Mouse (Mus musculus): ENCODE results near the gene Tmem8b. TPM values are rescaled to one million over a fixed set of nuclear protein-coding genes. Genes with fewer than 3 reads are reported as not detected.
A peak's percentile ranks its signal among the peaks of the same experiment; 100 is the strongest.

Tmem8b gene
- polyA plus RNA-seq, 1 experiment from 2014 or later, result 2.7 TPM

GRCm38 (mm10) chr4:43695249-43695671 lies 26.5 kb downstream of the Tmem8b start:
- ATAC-seq (ENCODE audit: low read depth) (no peak), DNase-seq (ENCODE audit: low spot score) (peak; percentile 16)
- WGBS, result 27% methylated on average over 9 of the region's 9 CpGs
- no peak overlapping the region for H3K9ac ChIP-seq (ENCODE audit: low read depth, low read length)
- H3K27ac ChIP-seq (replicated peaks; ENCODE audit: low read depth, low read length), result no peak overlapping the region
- no peaks in the 10 kb centered on the region for H3K9me3 ChIP-seq (ENCODE audit: control insufficient read depth, low read length)
- H3K36me3 ChIP-seq (ENCODE audit: control insufficient read depth, insufficient read depth, low read length), result peaks cover 1% of the 10 kb centered on the region; the same call in 1 of the 2 replicates
- no peaks in the 10 kb centered on the region for H3K27me3 ChIP-seq (replicated peaks; ENCODE audit: control insufficient read depth, insufficient read depth, low read length)
- H3K4me2 ChIP-seq (ENCODE audit: low read depth, low read length), result no peak overlapping the region
- no peak overlapping the region for H3K4me3 ChIP-seq (ENCODE audit: low read depth, low read length)
- no peaks in the 10 kb centered on the region for H3K4me1 ChIP-seq (ENCODE audit: control insufficient read depth, insufficient read depth, low read length)

- Histone ChIP-seq H3K4me3 (ENCODE audit: low read depth, low read length) (no peak overlapping the region), H3K4me2 (ENCODE audit: low read depth, low read length) (no peak overlapping the region), H3K9me3 (ENCODE audit: control insufficient read depth, low read length) (no peaks in the 10 kb centered on the region), H3K27ac (replicated peaks; ENCODE audit: low read depth, low read length) (no peak overlapping the region), H3K36me3 (ENCODE audit: control insufficient read depth, insufficient read depth, low read length) (no peaks in the 10 kb centered on the region), H3K4me1 (ENCODE audit: control insufficient read depth, insufficient read depth, low read length) (no peaks in the 10 kb centered on the region), H3K27me3 (replicated peaks; ENCODE audit: control insufficient read depth, insufficient read depth, low read length) (no peaks in the 10 kb centered on the region), H3K9ac (ENCODE audit: low read depth, low read length) (no peak overlapping the region)
- DNase-seq (ENCODE audit: low spot score), result no peak
- 89% methylated on average over 13 of the region's 13 CpGs for WGBS
- no peak for ATAC-seq (ENCODE audit: low read depth)
These were observed 27.8 kb downstream of the Tmem8b start for GRCm38 (mm10) chr4:43696561-43696960.

DNA sequence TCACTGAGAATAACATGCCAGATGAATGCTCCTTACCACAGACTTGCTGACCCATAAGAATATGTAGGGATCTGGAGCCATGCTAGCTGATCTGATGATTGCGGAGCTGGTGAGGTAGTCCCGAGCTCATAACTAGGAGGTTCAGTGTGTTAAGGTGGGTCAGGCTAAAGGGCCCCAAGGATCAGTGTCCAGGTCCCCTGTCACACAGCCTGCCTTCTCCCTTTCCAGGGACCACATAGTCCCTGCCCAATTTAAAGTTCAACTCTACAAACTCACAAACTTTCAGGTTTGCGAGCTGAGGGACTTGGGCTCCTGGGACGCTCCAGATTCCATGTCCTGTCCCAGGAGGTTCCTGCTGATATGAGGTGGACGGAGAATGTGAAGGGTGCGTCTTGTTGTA lies 31.9 kb downstream of the Tmem8b start, which contains the start of gene Olfr70:
Olfr70 (minus strand) TSS at position 101 of the 400 bp plus-strand sequence.
- Histone ChIP-seq H3K4me1 (ENCODE audit: control insufficient read depth, insufficient read depth, low read length) (no peaks in the 10 kb centered on the region), H3K36me3 (ENCODE audit: control insufficient read depth, insufficient read depth, low read length) (no peaks in the 10 kb centered on the region), H3K27me3 (replicated peaks; ENCODE audit: control insufficient read depth, insufficient read depth, low read length) (no peaks in the 10 kb centered on the region), H3K4me2 (ENCODE audit: low read depth, low read length) (no peak within 1 kb of the TSS), H3K4me3 (ENCODE audit: low read depth, low read length) (no peak within 1 kb of the TSS), H3K9ac (ENCODE audit: low read depth, low read length) (no peak within 1 kb of the TSS), H3K27ac (replicated peaks; ENCODE audit: low read depth, low read length) (no peak within 1 kb of the TSS), H3K9me3 (ENCODE audit: control insufficient read depth, low read length) (no peaks in the 10 kb centered on the region)
- WGBS, result 87% methylated on average over 6 of the region's 6 CpGs
- no peak for ATAC-seq (ENCODE audit: low read depth)
- no peak for DNase-seq (ENCODE audit: low spot score)

DNA sequence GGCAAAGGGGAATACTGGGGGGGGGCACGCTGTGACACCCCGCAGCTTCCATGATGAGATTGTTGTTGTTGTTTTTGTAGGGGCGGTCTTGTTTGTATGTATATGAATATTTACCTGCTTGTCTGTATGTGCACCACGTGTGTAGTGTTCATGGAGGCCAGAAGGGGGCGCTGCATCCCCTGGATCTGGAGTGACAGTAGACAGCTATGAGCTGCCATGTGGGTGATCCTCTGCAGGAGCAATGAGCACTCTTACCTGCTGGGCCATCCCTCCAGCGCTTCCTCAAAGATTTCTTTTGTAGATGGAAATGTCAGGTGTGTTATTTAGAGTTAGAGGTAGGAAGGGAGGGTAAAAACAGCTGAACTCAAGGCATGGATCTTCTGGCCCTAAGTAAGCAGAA lies 34.7 kb downstream of the Tmem8b start:
- Histone ChIP-seq H3K4me1 (ENCODE audit: control insufficient read depth, insufficient read depth, low read length) (no peaks in the 10 kb centered on the region), H3K27me3 (replicated peaks; ENCODE audit: control insufficient read depth, insufficient read depth, low read length) (no peaks in the 10 kb centered on the region), H3K36me3 (ENCODE audit: control insufficient read depth, insufficient read depth, low read length) (no peaks in the 10 kb centered on the region), H3K9ac (ENCODE audit: low read depth, low read length) (no peak overlapping the region), H3K4me2 (ENCODE audit: low read depth, low read length) (no peak overlapping the region), H3K27ac (replicated peaks; ENCODE audit: low read depth, low read length) (no peak overlapping the region), H3K4me3 (ENCODE audit: low read depth, low read length) (no peak overlapping the region), H3K9me3 (ENCODE audit: control insufficient read depth, low read length) (no peaks in the 10 kb centered on the region)
- ATAC-seq (ENCODE audit: low read depth), result no peak
- WGBS, result 69% methylated on average over 6 of the region's 6 CpGs
- no peak for DNase-seq (ENCODE audit: low spot score)

DNA sequence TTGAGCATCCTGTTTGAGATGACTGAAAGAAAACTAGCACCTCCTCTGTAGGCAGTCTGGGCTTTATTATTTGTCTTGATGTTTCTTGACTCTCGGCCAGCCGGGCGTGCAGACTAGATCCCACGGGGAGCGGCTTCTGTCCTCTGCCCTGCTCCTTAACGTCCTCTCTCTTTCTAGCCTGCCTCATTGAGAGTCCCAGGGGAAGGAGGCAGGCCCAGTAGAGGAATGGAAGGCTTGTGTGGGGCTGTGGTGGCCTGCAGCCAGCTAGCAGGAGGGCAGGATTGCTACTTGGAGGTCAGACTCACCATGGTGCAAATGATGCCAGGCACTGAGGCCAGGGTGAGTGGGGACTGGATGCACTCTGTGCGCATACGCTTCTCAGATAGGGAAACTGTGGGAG lies 35.1 kb downstream of the Tmem8b start:
- H3K4me2 ChIP-seq (ENCODE audit: low read depth, low read length), result no peak overlapping the region
- no peaks in the 10 kb centered on the region for H3K36me3 ChIP-seq (ENCODE audit: control insufficient read depth, insufficient read depth, low read length)
- no peak for DNase-seq (ENCODE audit: low spot score)
- no peak for ATAC-seq (ENCODE audit: low read depth)
- H3K27me3 ChIP-seq (replicated peaks; ENCODE audit: control insufficient read depth, insufficient read depth, low read length), result no peaks in the 10 kb centered on the region
- no peaks in the 10 kb centered on the region for H3K4me1 ChIP-seq (ENCODE audit: control insufficient read depth, insufficient read depth, low read length)
- H3K9ac ChIP-seq (ENCODE audit: low read depth, low read length), result no peak overlapping the region
- no peaks in the 10 kb centered on the region for H3K9me3 ChIP-seq (ENCODE audit: control insufficient read depth, low read length)
- H3K4me3 ChIP-seq (ENCODE audit: low read depth, low read length), result no peak overlapping the region
- no peak overlapping the region for H3K27ac ChIP-seq (replicated peaks; ENCODE audit: low read depth, low read length)
- 88% methylated on average over 8 of the region's 8 CpGs for WGBS

GRCm38 (mm10) chr4:43705991-43706390 lies 37.2 kb downstream of the Tmem8b start:
- 82% methylated on average over 13 of the region's 13 CpGs for WGBS
- H3K27ac ChIP-seq (replicated peaks; ENCODE audit: low read depth, low read length), result no peak overlapping the region
- DNase-seq (ENCODE audit: low spot score), result no peak
- H3K4me1 ChIP-seq (ENCODE audit: control insufficient read depth, insufficient read depth, low read length), result no peaks in the 10 kb centered on the region
- no peaks in the 10 kb centered on the region for H3K36me3 ChIP-seq (ENCODE audit: control insufficient read depth, insufficient read depth, low read length)
- H3K9ac ChIP-seq (ENCODE audit: low read depth, low read length), result no peak overlapping the region
- no peak overlapping the region for H3K4me3 ChIP-seq (ENCODE audit: low read depth, low read length)
- H3K9me3 ChIP-seq (ENCODE audit: control insufficient read depth, low read length), result no peaks in the 10 kb centered on the region
- no peak for ATAC-seq (ENCODE audit: low read depth)
- H3K4me2 ChIP-seq (ENCODE audit: low read depth, low read length), result no peak overlapping the region
- no peaks in the 10 kb centered on the region for H3K27me3 ChIP-seq (replicated peaks; ENCODE audit: control insufficient read depth, insufficient read depth, low read length)

DNA sequence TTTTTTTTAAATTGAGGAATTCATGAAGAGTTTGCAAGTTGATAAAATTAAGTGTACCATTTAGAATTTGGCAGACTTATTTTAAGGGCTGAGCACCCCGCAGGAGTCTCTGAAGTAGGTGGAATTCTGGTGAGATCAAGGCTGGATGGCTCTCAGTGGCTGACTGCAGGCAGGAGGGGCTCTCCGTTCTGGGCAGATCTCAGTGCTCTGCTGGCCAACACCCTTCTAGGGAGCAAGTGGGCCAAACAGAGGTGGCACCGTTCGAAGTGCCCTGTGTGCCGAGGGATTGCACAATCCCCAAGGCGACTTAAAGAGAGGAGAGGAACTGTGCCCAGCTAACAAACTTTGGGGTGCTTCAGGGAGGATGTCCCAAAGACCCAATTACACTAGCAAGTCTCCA lies 41.1 kb downstream of the Tmem8b start, which contains the start of gene Olfr71:
Olfr71 (minus strand) TSS at position 387 of the 400 bp plus-strand sequence.
- WGBS, result 78% methylated on average over 6 of the region's 6 CpGs
- no peak for ATAC-seq (ENCODE audit: low read depth)
- Histone ChIP-seq H3K36me3 (ENCODE audit: control insufficient read depth, insufficient read depth, low read length) (no peaks in the 10 kb centered on the region), H3K27me3 (replicated peaks; ENCODE audit: control insufficient read depth, insufficient read depth, low read length) (no peaks in the 10 kb centered on the region), H3K4me1 (ENCODE audit: control insufficient read depth, insufficient read depth, low read length) (no peaks in the 10 kb centered on the region), H3K4me2 (ENCODE audit: low read depth, low read length) (no peak within 1 kb of the TSS), H3K27ac (replicated peaks; ENCODE audit: low read depth, low read length) (no peak within 1 kb of the TSS), H3K9me3 (ENCODE audit: control insufficient read depth, low read length) (no peaks in the 10 kb centered on the region), H3K4me3 (ENCODE audit: low read depth, low read length) (no peak within 1 kb of the TSS), H3K9ac (ENCODE audit: low read depth, low read length) (no peak within 1 kb of the TSS; the same call in 1 of the 2 replicates)
- no peak for DNase-seq (ENCODE audit: low spot score)

- no peaks in the 10 kb centered on the region for H3K36me3 ChIP-seq (ENCODE audit: control insufficient read depth, insufficient read depth, low read length)
- H3K27ac ChIP-seq (replicated peaks; ENCODE audit: low read depth, low read length), result no peak overlapping the region
- H3K9me3 ChIP-seq (ENCODE audit: control insufficient read depth, low read length), result no peaks in the 10 kb centered on the region
- DNase-seq (ENCODE audit: low spot score) (peak; percentile 65), ATAC-seq (ENCODE audit: low read depth) (no peak)
- H3K4me1 ChIP-seq (ENCODE audit: control insufficient read depth, insufficient read depth, low read length), result no peaks in the 10 kb centered on the region
- H3K4me2 ChIP-seq (ENCODE audit: low read depth, low read length), result no peak overlapping the region
- no peak overlapping the region for H3K9ac ChIP-seq (ENCODE audit: low read depth, low read length)
- WGBS, result 0% methylated on average over 2 of the region's 2 CpGs
- H3K27me3 ChIP-seq (replicated peaks; ENCODE audit: control insufficient read depth, insufficient read depth, low read length), result no peaks in the 10 kb centered on the region
- no peak overlapping the region for H3K4me3 ChIP-seq (ENCODE audit: low read depth, low read length)
These were observed 43.0 kb downstream of the Tmem8b start for GRCm38 (mm10) chr4:43711821-43712220.

- peak; percentile 79 for DNase-seq (ENCODE audit: low spot score)
- Histone ChIP-seq H3K4me2 (ENCODE audit: low read depth, low read length) (no peak overlapping the region), H3K36me3 (ENCODE audit: control insufficient read depth, insufficient read depth, low read length) (no peaks in the 10 kb centered on the region), H3K4me3 (ENCODE audit: low read depth, low read length) (no peak overlapping the region), H3K9ac (ENCODE audit: low read depth, low read length) (no peak overlapping the region), H3K4me1 (ENCODE audit: control insufficient read depth, insufficient read depth, low read length) (no peaks in the 10 kb centered on the region), H3K9me3 (ENCODE audit: control insufficient read depth, low read length) (no peaks in the 10 kb centered on the region), H3K27ac (replicated peaks; ENCODE audit: low read depth, low read length) (no peak overlapping the region; the same call in 1 of the 2 replicates), H3K27me3 (replicated peaks; ENCODE audit: control insufficient read depth, insufficient read depth, low read length) (no peaks in the 10 kb centered on the region)
- ATAC-seq (ENCODE audit: low read depth), result no peak
- 29% methylated on average over 7 of the region's 7 CpGs for WGBS
These were observed 45.0 kb downstream of the Tmem8b start for GRCm38 (mm10) chr4:43713652-43714219.
